Mouse (Mus musculus): Measurements from ENCODE around the gene Hmgxb4. TPM values are rescaled to one million over a fixed set of nuclear protein-coding genes. Genes with fewer than 3 reads are reported as not detected.
A peak's percentile ranks its signal among the peaks of the same experiment; 100 is the strongest.
"Not testable (repeated sequence)": the region's sequence is repeated elsewhere in the genome, so short reads cannot be mapped to it uniquely, and the experiment has no call there.

Hmgxb4 gene
- 25.6 and 28.7 TPM in 2 replicates for polyA plus RNA-seq (2012; rRNA removed)

DNA sequence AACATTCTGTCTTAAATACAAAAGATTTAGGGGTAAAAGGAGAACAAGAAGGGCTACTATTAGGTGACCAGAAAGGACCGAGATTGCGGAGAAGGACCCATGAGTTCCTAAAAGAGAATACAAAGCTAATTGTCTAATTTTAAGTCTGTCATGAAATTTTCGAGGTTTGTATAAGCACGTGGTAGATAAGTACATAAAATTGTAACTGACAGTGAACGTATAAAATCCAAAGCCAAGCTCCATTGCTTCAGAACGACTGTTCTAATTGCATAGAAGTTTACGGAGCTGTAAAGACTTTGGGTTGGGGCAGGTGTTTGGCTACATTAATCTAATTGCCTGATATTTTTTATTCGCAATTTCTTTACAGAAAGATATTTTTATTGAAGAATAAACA lies at the start of gene Hmgxb4:
Gene Hmgxb4 (plus strand): TSS at position 276 of the 394 bp plus-strand sequence.
- peak within 1 kb of the TSS; percentile 32; the same call in 1 of the 2 replicates for H3K27ac ChIP-seq (ENCODE audit: control insufficient read depth, insufficient read depth, low read length)
- H3K4me1 ChIP-seq (replicated peaks; ENCODE audit: control insufficient read depth, insufficient read depth, low read length): peaks cover 5% of the 10 kb centered on the region
- peak within 1 kb of the TSS; percentile 70 for H3K4me3 ChIP-seq (ENCODE audit: control insufficient read depth, insufficient read depth, low read length)
- 12% methylated on average over 8 of the region's 8 CpGs for WGBS
- H3K27me3 ChIP-seq (ENCODE audit: control insufficient read depth, insufficient read depth, low read length): no peaks in the 10 kb centered on the region
- no peaks in the 10 kb centered on the region for H3K36me3 ChIP-seq (ENCODE audit: control insufficient read depth, insufficient read depth, low read length)
- DNase-seq: no peak
- TF ChIP-seq CTCF (IDR thresholded peaks at IDR 0.05; ENCODE audit: borderline replicate concordance, control insufficient read depth, extremely low read depth, insufficient read depth, low read length, poor library complexity): no peak
- TF ChIP-seq POLR2A (IDR thresholded peaks at IDR 0.05; ENCODE audit: control insufficient read depth, extremely low read depth, insufficient read depth, low read length, poor library complexity): no peak

DNA sequence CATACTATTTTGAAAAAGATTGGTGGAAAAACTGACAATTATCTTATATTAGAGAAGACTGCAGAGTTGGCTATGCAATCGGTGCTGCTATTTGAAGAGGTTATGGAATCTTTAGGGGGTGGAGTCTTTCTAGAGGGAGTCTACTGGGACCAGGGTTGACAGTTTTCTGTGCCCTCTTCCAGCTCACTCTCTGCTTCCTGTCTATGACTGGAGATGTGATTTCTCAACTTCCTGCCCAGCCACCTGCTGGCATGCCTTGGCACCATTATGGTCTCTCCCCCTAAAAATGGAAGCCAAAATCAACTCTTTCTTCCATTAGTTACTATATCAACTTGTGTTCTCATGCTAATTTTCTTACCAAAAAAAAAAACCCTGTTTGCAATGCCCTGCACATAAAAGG lies 43.7 kb upstream of the Hmgxb4 start:
- no peak for DNase-seq
- Histone ChIP-seq H3K36me3 (ENCODE audit: control insufficient read depth, insufficient read depth, low read length) (no peaks in the 10 kb centered on the region), H3K4me3 (ENCODE audit: control insufficient read depth, insufficient read depth, low read length) (no peak overlapping the region), H3K27me3 (ENCODE audit: control insufficient read depth, insufficient read depth, low read length) (no peaks in the 10 kb centered on the region), H3K4me1 (replicated peaks; ENCODE audit: control insufficient read depth, insufficient read depth, low read length) (no peaks in the 10 kb centered on the region), H3K27ac (ENCODE audit: control insufficient read depth, insufficient read depth, low read length) (no peak overlapping the region)
- WGBS: 92% methylated on average over 1 of the region's 1 CpGs
- no peak for TF ChIP-seq CTCF (IDR thresholded peaks at IDR 0.05; ENCODE audit: borderline replicate concordance, control insufficient read depth, extremely low read depth, insufficient read depth, low read length, poor library complexity)
- no peak for TF ChIP-seq POLR2A (IDR thresholded peaks at IDR 0.05; ENCODE audit: control insufficient read depth, extremely low read depth, insufficient read depth, low read length, poor library complexity)

DNA sequence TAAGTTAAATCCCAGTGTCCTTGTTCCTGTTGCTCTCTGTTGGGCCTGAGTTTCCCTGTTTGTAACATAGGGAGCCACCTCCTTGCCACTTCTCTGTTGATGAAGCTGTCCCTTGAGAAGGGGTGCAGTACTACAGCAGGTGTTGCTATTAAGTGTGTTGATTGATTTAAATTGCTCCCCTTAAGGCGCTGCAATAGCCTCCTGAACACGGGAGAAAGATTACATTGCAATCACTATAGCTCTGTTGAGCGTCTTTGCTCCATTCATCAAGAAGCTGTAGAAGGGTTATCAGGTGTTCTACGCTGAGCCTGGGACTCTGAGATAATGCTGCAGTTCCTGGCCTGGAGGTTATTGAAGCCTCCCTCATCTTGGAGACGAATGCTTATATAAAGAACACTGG lies 29.2 kb upstream of the Hmgxb4 start:
- Histone ChIP-seq H3K27ac (ENCODE audit: control insufficient read depth, insufficient read depth, low read length) (no peak overlapping the region), H3K36me3 (ENCODE audit: control insufficient read depth, insufficient read depth, low read length) (no peaks in the 10 kb centered on the region), H3K4me3 (ENCODE audit: control insufficient read depth, insufficient read depth, low read length) (no peak overlapping the region), H3K4me1 (replicated peaks; ENCODE audit: control insufficient read depth, insufficient read depth, low read length) (no peaks in the 10 kb centered on the region), H3K27me3 (ENCODE audit: control insufficient read depth, insufficient read depth, low read length) (no peaks in the 10 kb centered on the region; the same call in 1 of the 2 replicates)
- TF ChIP-seq CTCF (IDR thresholded peaks at IDR 0.05; ENCODE audit: borderline replicate concordance, control insufficient read depth, extremely low read depth, insufficient read depth, low read length, poor library complexity) (no peak), POLR2A (IDR thresholded peaks at IDR 0.05; ENCODE audit: control insufficient read depth, extremely low read depth, insufficient read depth, low read length, poor library complexity) (no peak)
- 88% methylated on average over 5 of the region's 5 CpGs for WGBS
- no peak for DNase-seq

DNA sequence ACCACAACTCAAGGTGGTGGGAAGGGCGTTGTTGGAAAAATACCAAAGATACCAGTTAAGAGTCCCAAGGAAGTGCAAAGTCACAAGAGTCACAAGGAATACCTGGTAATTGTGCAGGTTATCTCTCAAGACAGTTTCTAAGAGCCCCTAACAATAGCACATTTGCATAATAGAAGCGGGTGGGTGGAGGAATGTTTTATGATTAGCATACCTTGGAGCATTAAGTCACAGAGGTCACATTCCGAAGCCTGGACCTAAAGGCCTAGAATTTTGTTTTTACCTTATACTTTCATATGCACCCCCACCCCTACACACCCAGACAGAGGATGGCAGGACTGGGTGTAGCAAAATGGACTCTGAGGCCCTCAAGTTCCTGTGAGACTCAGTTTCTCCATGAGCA lies 22.9 kb upstream of the Hmgxb4 start:
- 96% methylated on average over 3 of the region's 3 CpGs for WGBS
- not testable (repeated sequence) for H3K4me3 ChIP-seq (ENCODE audit: control insufficient read depth, insufficient read depth, low read length); H3K36me3 ChIP-seq (ENCODE audit: control insufficient read depth, insufficient read depth, low read length); DNase-seq; H3K27me3 ChIP-seq (ENCODE audit: control insufficient read depth, insufficient read depth, low read length); H3K27ac ChIP-seq (ENCODE audit: control insufficient read depth, insufficient read depth, low read length); H3K4me1 ChIP-seq (replicated peaks; ENCODE audit: control insufficient read depth, insufficient read depth, low read length)

DNA sequence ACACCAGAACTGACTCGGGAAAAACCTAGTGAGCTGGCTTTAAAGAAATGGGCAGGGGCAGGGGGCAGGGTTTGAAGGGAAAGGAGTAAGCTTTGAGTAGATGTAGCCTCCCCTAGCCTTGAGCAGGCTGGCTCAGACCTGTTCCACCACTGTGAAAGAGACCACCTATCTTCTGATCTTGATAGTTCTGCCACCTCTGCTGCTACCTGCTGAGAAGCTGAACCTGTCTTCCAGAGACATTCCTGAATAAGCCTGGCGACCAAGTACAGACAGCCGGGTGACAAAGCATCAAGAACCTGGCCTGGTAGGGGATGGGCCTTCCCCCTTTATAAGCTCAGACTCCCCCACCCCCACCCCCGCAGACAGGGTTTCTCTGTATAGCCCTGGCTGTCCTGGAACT lies 21.5 kb upstream of the Hmgxb4 start:
- H3K4me3 ChIP-seq (ENCODE audit: control insufficient read depth, insufficient read depth, low read length): no peak overlapping the region
- no peak overlapping the region for H3K27ac ChIP-seq (ENCODE audit: control insufficient read depth, insufficient read depth, low read length)
- WGBS: 92% methylated on average over 4 of the region's 4 CpGs
- no peak for DNase-seq
- H3K4me1 ChIP-seq (replicated peaks; ENCODE audit: control insufficient read depth, insufficient read depth, low read length): no peaks in the 10 kb centered on the region
- TF ChIP-seq CTCF (IDR thresholded peaks at IDR 0.05; ENCODE audit: borderline replicate concordance, control insufficient read depth, extremely low read depth, insufficient read depth, low read length, poor library complexity) (no peak), POLR2A (IDR thresholded peaks at IDR 0.05; ENCODE audit: control insufficient read depth, extremely low read depth, insufficient read depth, low read length, poor library complexity) (no peak)
- no peaks in the 10 kb centered on the region for H3K27me3 ChIP-seq (ENCODE audit: control insufficient read depth, insufficient read depth, low read length)
- no peaks in the 10 kb centered on the region for H3K36me3 ChIP-seq (ENCODE audit: control insufficient read depth, insufficient read depth, low read length)

DNA sequence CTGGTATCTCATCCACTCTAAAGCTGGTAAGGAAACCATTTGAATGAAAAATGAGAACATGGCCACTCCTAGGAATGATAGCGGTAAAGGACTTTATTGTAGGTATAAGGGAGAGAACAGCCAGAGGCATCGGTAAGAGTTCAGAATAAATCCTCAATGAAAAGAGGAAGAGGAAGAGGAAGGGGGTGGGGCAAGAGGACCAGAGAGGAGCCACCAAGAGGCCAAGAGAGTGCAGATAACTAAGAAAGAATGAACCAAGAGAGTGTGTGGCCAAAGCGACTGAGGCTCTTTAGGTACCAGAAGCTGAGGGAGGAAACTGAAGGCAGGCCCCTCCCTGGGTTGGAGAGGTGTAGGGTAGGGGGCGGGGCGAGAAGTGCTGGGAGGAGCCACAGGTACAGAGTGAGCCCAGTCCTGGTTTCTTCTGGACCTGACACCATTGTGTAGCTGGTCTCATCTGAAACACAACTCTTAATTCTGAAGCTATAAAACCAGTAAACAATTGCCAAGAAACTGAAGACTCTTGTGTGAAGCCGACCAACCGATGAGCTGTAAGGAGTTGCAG lies 20.8 kb upstream of the Hmgxb4 start:
- 73% methylated on average over 7 of the region's 7 CpGs for WGBS
- Histone ChIP-seq H3K27ac (ENCODE audit: control insufficient read depth, insufficient read depth, low read length) (no peak overlapping the region), H3K36me3 (ENCODE audit: control insufficient read depth, insufficient read depth, low read length) (no peaks in the 10 kb centered on the region), H3K4me1 (replicated peaks; ENCODE audit: control insufficient read depth, insufficient read depth, low read length) (no peaks in the 10 kb centered on the region), H3K27me3 (ENCODE audit: control insufficient read depth, insufficient read depth, low read length) (no peaks in the 10 kb centered on the region), H3K4me3 (ENCODE audit: control insufficient read depth, insufficient read depth, low read length) (no peak overlapping the region)
- DNase-seq: no peak
- TF ChIP-seq CTCF (IDR thresholded peaks at IDR 0.05; ENCODE audit: borderline replicate concordance, control insufficient read depth, extremely low read depth, insufficient read depth, low read length, poor library complexity) (no peak), POLR2A (IDR thresholded peaks at IDR 0.05; ENCODE audit: control insufficient read depth, extremely low read depth, insufficient read depth, low read length, poor library complexity) (no peak)

Data from thymus, adult 2 months (tissue).